Mouse (Mus musculus): ENCODE data around the gene Chn2. TPM values are rescaled to one million over a fixed set of nuclear protein-coding genes. Genes with fewer than 3 reads are reported as not detected.

Chn2 gene
- polyA plus RNA-seq, 1 experiment = 5.6 TPM

- no peaks in the 10 kb centered on the region for H3K4me1 ChIP-seq (ENCODE audit: control insufficient read depth, insufficient read depth, low read length)
These were observed 12.8 kb downstream of the Chn2 start for GRCm38 (mm10) chr6:54052124-54052523.

DNA sequence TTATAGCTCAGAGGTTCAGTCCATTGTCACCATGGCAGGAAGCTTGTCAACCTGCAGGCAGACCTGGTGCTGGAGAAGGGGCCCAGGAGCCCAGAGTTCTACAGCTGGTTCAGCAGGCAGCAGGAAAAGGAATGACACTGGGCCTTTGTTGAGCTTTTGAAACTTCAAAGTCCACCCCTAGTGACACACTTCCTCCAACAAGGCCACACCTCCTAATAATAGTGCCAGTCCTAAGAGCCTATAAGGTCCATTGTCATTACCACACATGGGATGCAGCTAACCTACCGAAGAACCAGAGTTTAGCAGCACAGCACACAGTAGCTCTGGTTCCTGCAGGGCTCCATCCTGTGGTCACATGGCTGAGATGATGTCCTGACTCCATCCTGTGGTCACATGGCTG, 13.3 kb downstream of the Chn2 start:
- Histone ChIP-seq H3K27me3 (ENCODE audit: control insufficient read depth, insufficient read depth, low read length, poor library complexity, severe bottlenecking) (no peaks in the 10 kb centered on the region), H3K4me1 (ENCODE audit: control insufficient read depth, insufficient read depth, low read length) (no peaks in the 10 kb centered on the region), H3K27ac (ENCODE audit: insufficient read depth, low read length) (no peak overlapping the region), H3K36me3 (ENCODE audit: control insufficient read depth, insufficient read depth, low read length, poor library complexity, severe bottlenecking) (no peaks in the 10 kb centered on the region), H3K4me3 (ENCODE audit: low read depth, low read length) (no peak overlapping the region), H3K9ac (ENCODE audit: low read depth, poor library complexity, severe bottlenecking) (no peak overlapping the region), H3K9me3 (replicated peaks; ENCODE audit: control insufficient read depth, insufficient read depth, low read length, poor library complexity, severe bottlenecking) (no peaks in the 10 kb centered on the region)
- TF ChIP-seq POLR2A (IDR thresholded peaks at IDR 0.05; ENCODE audit: insufficient read depth, low read length) (no peak), EP300 (IDR thresholded peaks at IDR 0.05; ENCODE audit: insufficient read depth, low read depth, low read length) (no peak), CTCF (IDR thresholded peaks at IDR 0.05; ENCODE audit: low read depth, low read length) (no peak)

More at GRCm38 (mm10) chr6:54052124-54052523, 12.8 kb downstream of the Chn2 start:
- Histone ChIP-seq H3K9ac (ENCODE audit: low read depth, poor library complexity, severe bottlenecking) (no peak overlapping the region), H3K27ac (ENCODE audit: insufficient read depth, low read length) (no peak overlapping the region), H3K27me3 (ENCODE audit: control insufficient read depth, insufficient read depth, low read length, poor library complexity, severe bottlenecking) (no peaks in the 10 kb centered on the region), H3K4me3 (ENCODE audit: low read depth, low read length) (no peak overlapping the region), H3K36me3 (ENCODE audit: control insufficient read depth, insufficient read depth, low read length, poor library complexity, severe bottlenecking) (no peaks in the 10 kb centered on the region), H3K9me3 (replicated peaks; ENCODE audit: control insufficient read depth, insufficient read depth, low read length, poor library complexity, severe bottlenecking) (no peaks in the 10 kb centered on the region)
- TF ChIP-seq POLR2A (IDR thresholded peaks at IDR 0.05; ENCODE audit: insufficient read depth, low read length) = no peak
- TF ChIP-seq CTCF (IDR thresholded peaks at IDR 0.05; ENCODE audit: low read depth, low read length) = no peak
- TF ChIP-seq EP300 (IDR thresholded peaks at IDR 0.05; ENCODE audit: insufficient read depth, low read depth, low read length) = no peak

DNA sequence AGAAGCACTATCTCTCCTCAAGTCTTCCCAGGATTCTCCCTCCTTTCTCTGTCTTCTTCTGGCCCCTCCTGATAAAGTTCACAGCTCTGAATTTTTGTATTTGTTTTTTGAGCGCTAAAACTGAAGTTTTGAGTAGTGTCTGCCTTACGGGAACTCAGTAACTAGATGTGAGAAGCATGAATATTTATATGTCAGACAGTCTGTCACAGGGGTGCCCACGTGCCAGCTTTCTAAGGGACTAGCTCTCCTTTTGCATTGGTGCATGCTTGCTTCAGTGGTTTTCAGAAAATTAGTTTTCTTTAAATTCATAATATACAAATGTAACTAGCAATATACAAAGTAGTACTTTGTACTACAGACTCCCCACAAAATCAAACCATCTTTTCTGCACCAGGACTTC, 14.0 kb downstream of the Chn2 start:
- H3K27ac ChIP-seq (ENCODE audit: insufficient read depth, low read length) = no peak overlapping the region
- no peaks in the 10 kb centered on the region for H3K4me1 ChIP-seq (ENCODE audit: control insufficient read depth, insufficient read depth, low read length)
- no peaks in the 10 kb centered on the region for H3K9me3 ChIP-seq (replicated peaks; ENCODE audit: control insufficient read depth, insufficient read depth, low read length, poor library complexity, severe bottlenecking)
- no peak overlapping the region for H3K4me3 ChIP-seq (ENCODE audit: low read depth, low read length)
- no peaks in the 10 kb centered on the region for H3K27me3 ChIP-seq (ENCODE audit: control insufficient read depth, insufficient read depth, low read length, poor library complexity, severe bottlenecking)
- no peaks in the 10 kb centered on the region for H3K36me3 ChIP-seq (ENCODE audit: control insufficient read depth, insufficient read depth, low read length, poor library complexity, severe bottlenecking)
- no peak overlapping the region for H3K9ac ChIP-seq (ENCODE audit: low read depth, poor library complexity, severe bottlenecking)
- TF ChIP-seq EP300 (IDR thresholded peaks at IDR 0.05; ENCODE audit: insufficient read depth, low read depth, low read length) = no peak
- TF ChIP-seq POLR2A (IDR thresholded peaks at IDR 0.05; ENCODE audit: insufficient read depth, low read length) = no peak

DNA sequence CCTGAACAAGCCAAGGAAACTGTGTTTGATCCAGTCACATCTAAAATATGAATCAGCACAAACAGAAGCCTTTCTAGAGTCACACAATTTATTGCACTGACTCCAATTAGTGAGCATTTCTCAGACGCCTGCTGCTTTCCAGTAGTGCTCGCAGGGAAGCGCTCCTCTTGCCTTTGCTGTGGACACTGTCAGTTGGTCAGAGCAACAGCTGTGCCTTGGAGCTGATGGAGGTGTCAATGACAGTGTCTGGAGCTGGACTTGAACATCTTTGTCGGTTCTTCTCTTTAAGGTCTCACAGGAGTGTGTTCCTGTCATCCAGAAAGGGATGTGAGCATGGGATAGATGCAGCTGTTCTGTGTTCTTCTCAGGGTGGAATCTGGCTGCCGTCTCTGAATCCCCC, 16.0 kb downstream of the Chn2 start:
- H3K36me3 ChIP-seq (ENCODE audit: control insufficient read depth, insufficient read depth, low read length, poor library complexity, severe bottlenecking) = no peaks in the 10 kb centered on the region
- TF ChIP-seq CTCF (IDR thresholded peaks at IDR 0.05; ENCODE audit: low read depth, low read length) (no peak), POLR2A (IDR thresholded peaks at IDR 0.05; ENCODE audit: insufficient read depth, low read length) (no peak), EP300 (IDR thresholded peaks at IDR 0.05; ENCODE audit: insufficient read depth, low read depth, low read length) (no peak)
- no peak overlapping the region for H3K27ac ChIP-seq (ENCODE audit: insufficient read depth, low read length)
- H3K27me3 ChIP-seq (ENCODE audit: control insufficient read depth, insufficient read depth, low read length, poor library complexity, severe bottlenecking) = no peaks in the 10 kb centered on the region
- H3K4me3 ChIP-seq (ENCODE audit: low read depth, low read length) = no peak overlapping the region
- no peaks in the 10 kb centered on the region for H3K4me1 ChIP-seq (ENCODE audit: control insufficient read depth, insufficient read depth, low read length)
- H3K9ac ChIP-seq (ENCODE audit: low read depth, poor library complexity, severe bottlenecking) = no peak overlapping the region
- no peaks in the 10 kb centered on the region for H3K9me3 ChIP-seq (replicated peaks; ENCODE audit: control insufficient read depth, insufficient read depth, low read length, poor library complexity, severe bottlenecking)

DNA sequence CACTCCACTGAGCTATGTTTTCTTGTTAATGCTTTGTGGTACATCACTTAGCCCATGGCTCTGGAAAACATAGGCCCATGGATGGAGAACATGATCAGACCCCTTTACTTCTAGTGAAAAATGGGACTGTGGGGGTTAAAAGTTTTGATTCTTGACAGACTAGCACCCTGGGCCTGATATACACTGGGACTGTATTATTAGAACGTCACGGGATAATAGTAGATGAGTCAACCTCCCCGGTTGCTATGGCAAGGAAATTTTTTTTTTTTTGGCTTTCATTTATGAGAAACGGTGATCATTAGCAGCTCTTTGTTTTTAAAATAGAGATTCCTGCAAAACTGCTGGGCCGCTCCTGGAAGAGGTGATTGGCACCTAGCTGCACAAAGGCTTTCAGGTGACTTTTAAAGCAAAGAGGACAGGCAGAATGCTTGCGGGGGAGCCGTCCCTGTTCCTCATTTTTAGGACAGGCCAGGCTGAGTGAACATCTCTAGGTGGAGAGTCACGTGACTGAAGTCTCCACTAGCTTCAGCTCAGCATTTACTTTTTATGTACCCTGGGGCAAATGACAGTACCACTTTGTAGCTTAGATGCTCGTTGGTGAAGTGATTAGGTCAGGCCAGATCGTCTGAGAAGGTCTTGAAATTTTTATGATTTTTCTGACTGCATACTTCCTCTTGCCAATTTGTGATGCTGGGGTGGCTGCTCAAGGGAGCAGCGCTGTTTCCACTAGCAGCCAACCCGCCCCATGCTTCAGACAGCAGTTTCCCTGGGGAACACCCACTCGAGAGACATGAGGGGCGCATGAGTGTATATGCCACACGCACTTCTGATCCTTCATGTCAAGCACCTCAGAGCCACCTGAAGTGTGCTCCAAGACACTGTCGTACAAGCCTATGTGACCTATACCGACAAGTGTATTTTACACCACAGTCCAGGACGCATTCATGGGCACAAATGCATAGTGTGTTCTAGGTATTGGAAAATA, 17.5 kb downstream of the Chn2 start:
- Histone ChIP-seq H3K9me3 (replicated peaks; ENCODE audit: control insufficient read depth, insufficient read depth, low read length, poor library complexity, severe bottlenecking) (no peaks in the 10 kb centered on the region), H3K36me3 (ENCODE audit: control insufficient read depth, insufficient read depth, low read length, poor library complexity, severe bottlenecking) (no peaks in the 10 kb centered on the region), H3K9ac (ENCODE audit: low read depth, poor library complexity, severe bottlenecking) (no peak overlapping the region), H3K27ac (ENCODE audit: insufficient read depth, low read length) (no peak overlapping the region), H3K27me3 (ENCODE audit: control insufficient read depth, insufficient read depth, low read length, poor library complexity, severe bottlenecking) (no peaks in the 10 kb centered on the region), H3K4me3 (ENCODE audit: low read depth, low read length) (no peak overlapping the region), H3K4me1 (ENCODE audit: control insufficient read depth, insufficient read depth, low read length) (no peaks in the 10 kb centered on the region)
- TF ChIP-seq EP300 (IDR thresholded peaks at IDR 0.05; ENCODE audit: insufficient read depth, low read depth, low read length) (no peak), POLR2A (IDR thresholded peaks at IDR 0.05; ENCODE audit: insufficient read depth, low read length) (no peak), CTCF (IDR thresholded peaks at IDR 0.05; ENCODE audit: low read depth, low read length) (no peak)

GRCm38 (mm10) chr6:54057661-54058060, 18.3 kb downstream of the Chn2 start:
- no peak overlapping the region for H3K27ac ChIP-seq (ENCODE audit: insufficient read depth, low read length)
- no peaks in the 10 kb centered on the region for H3K9me3 ChIP-seq (replicated peaks; ENCODE audit: control insufficient read depth, insufficient read depth, low read length, poor library complexity, severe bottlenecking)
- H3K36me3 ChIP-seq (ENCODE audit: control insufficient read depth, insufficient read depth, low read length, poor library complexity, severe bottlenecking) = no peaks in the 10 kb centered on the region
- no peaks in the 10 kb centered on the region for H3K27me3 ChIP-seq (ENCODE audit: control insufficient read depth, insufficient read depth, low read length, poor library complexity, severe bottlenecking)
- no peak for TF ChIP-seq POLR2A (IDR thresholded peaks at IDR 0.05; ENCODE audit: insufficient read depth, low read length)
- TF ChIP-seq EP300 (IDR thresholded peaks at IDR 0.05; ENCODE audit: insufficient read depth, low read depth, low read length) = no peak
- peak; percentile 65 for TF ChIP-seq CTCF (IDR thresholded peaks at IDR 0.05; ENCODE audit: low read depth, low read length)
- no peaks in the 10 kb centered on the region for H3K4me1 ChIP-seq (ENCODE audit: control insufficient read depth, insufficient read depth, low read length)
- no peak overlapping the region for H3K9ac ChIP-seq (ENCODE audit: low read depth, poor library complexity, severe bottlenecking)
- no peak overlapping the region for H3K4me3 ChIP-seq (ENCODE audit: low read depth, low read length)
